Mouse (Mus musculus) intestine, embryonic 15.5 days (tissue): Measurements from ENCODE around the gene 5730480H06Rik. TPM values are rescaled to one million over a fixed set of nuclear protein-coding genes. Genes with fewer than 3 reads are reported as not detected.

Experiments used
- ATAC-seq: fragments of 200-750 bp; cut with Nextera tagmentation; 2 replicates; pipeline ENCODE4 v1.8.0; 2017; ENCODE audit warnings: moderate TSS enrichment, moderate library complexity
- H3K27ac ChIP-seq: fragments of 300-500 bp; sonication (generic); 2 replicates; pipeline ENCODE4 v1.5.1; 2015; ENCODE audit warnings: mild to moderate bottlenecking, inconsistent platforms
- H3K27me3 ChIP-seq: fragments of 300-500 bp; sonication (generic); replicated peaks from 2 replicates; pipeline ENCODE4 v1.6.1; 2015; ENCODE audit warnings: inconsistent platforms
- H3K36me3 ChIP-seq: fragments of 300-500 bp; sonication (generic); 2 replicates; pipeline ENCODE4 v1.6.1; 2015; ENCODE audit warnings: inconsistent platforms
- H3K4me1 ChIP-seq: fragments of 300-500 bp; sonication (generic); replicated peaks from 2 replicates; pipeline ENCODE4 v1.6.1; 2015; ENCODE audit warnings: inconsistent platforms
- H3K4me2 ChIP-seq: fragments of 300-500 bp; sonication (generic); replicated peaks from 2 replicates; pipeline ENCODE4 v1.6.1; 2015; ENCODE audit warnings: mild to moderate bottlenecking, inconsistent platforms
- H3K4me3 ChIP-seq: fragments of 300-500 bp; sonication (generic); replicated peaks from 2 replicates; pipeline ENCODE4 v1.5.1; 2015; ENCODE audit warnings: inconsistent platforms
- H3K9ac ChIP-seq: fragments of 300-500 bp; sonication (generic); 2 replicates; pipeline ENCODE4 v1.6.1; 2015; ENCODE audit warnings: inconsistent platforms
- H3K9me3 ChIP-seq: fragments of 300-500 bp; sonication (generic); 2 replicates; pipeline ENCODE4 v1.6.1; 2016; ENCODE audit warnings: inconsistent platforms
- WGBS: fragments of 180-500 bp; shearing (Covaris S2); methylation state at CpG from one replicate; pipeline ENCODE4 v1.1.7; 2015; 5-methylcytosine and 5-hydroxymethylcytosine counted together
- polyA plus RNA-seq: library from polyadenylated mRNA; unstranded; fragments of >200 nt; fragmentation: Nextera tagmentation; extraction: Ambion mirVana; gene quantifications from 2 replicates; pipeline ENCODE4 v1.2.1, GENCODE M21; 2015

5730480H06Rik gene
- polyA plus RNA-seq: 19.1 and 22.8 TPM in 2 replicates

GRCm38 (mm10) chr5:48327652-48328051, at the start of gene 5730480H06Rik:
Gene 5730480H06Rik (plus strand): TSS chr5:48327952.
- Histone ChIP-seq H3K27me3 (no peaks in the 10 kb centered on the region), H3K36me3 (no peaks in the 10 kb centered on the region), H3K9me3 (no peaks in the 10 kb centered on the region), H3K9ac (no peak within 1 kb of the TSS), H3K4me3 (no peak within 1 kb of the TSS), H3K4me2 (no peak within 1 kb of the TSS), H3K4me1 (no peaks in the 10 kb centered on the region), H3K27ac (no peak within 1 kb of the TSS)
- ATAC-seq: no peak
- 93% methylated on average over 8 of the region's 8 CpGs for WGBS

DNA sequence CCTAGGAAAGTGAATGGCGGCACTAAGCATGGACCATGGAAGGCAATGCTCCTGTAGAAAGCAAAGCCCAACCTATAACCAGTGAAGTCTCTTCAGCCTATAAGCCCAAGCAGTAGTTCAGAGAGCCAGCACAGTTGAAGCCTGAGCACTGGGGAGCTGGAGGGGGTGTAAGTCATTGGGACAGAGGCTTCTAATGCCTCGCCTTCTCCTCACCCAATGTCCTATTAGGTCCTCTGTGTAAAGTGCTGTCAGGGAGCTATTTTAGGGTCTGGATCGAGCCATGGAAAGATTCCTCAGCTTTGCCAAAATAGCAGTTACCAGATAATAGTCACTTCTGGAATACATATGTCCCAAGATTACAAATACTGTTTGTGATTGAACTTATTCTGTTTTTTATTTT, 26.6 kb upstream of the 5730480H06Rik start:
- H3K27ac ChIP-seq: no peak overlapping the region
- no peak overlapping the region for H3K4me3 ChIP-seq
- no peaks in the 10 kb centered on the region for H3K27me3 ChIP-seq
- H3K36me3 ChIP-seq: no peaks in the 10 kb centered on the region
- H3K9ac ChIP-seq: no peak overlapping the region
- 92% methylated on average over 3 of the region's 3 CpGs for WGBS
- ATAC-seq: no peak
- no peaks in the 10 kb centered on the region for H3K9me3 ChIP-seq
- no peaks in the 10 kb centered on the region for H3K4me1 ChIP-seq
- H3K4me2 ChIP-seq: no peak overlapping the region

DNA sequence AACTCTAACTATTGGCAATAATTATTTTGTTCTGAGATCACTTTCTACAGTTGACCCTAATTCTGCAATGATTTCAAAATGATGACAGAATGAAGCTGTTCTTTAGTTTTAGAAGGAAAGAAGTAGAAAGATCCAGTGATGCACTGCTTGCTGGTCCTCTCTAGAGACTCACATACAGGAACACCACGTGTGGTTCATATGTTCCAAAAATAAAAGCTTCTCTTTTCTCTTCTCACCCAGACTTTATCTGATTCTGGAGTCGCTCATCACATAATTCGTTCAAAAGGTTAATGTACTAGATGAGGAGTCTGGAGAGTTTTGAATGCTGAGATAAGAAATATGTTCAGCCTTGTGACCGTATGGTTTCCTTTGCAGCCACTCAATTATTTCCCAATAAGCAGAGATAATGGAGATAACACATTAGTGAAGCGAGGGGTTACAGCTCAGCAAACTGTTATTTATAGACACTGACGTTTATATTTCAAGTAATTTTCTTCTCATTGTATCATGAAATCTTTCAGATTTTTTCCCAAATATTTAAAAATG, 12.6 kb upstream of the 5730480H06Rik start:
- Histone ChIP-seq H3K9me3 (no peaks in the 10 kb centered on the region), H3K27ac (no peak overlapping the region), H3K4me1 (no peaks in the 10 kb centered on the region), H3K4me3 (no peak overlapping the region), H3K9ac (no peak overlapping the region), H3K36me3 (no peaks in the 10 kb centered on the region), H3K27me3 (no peaks in the 10 kb centered on the region), H3K4me2 (no peak overlapping the region)
- 71% methylated on average over 6 of the region's 6 CpGs for WGBS
- no peak for ATAC-seq

DNA sequence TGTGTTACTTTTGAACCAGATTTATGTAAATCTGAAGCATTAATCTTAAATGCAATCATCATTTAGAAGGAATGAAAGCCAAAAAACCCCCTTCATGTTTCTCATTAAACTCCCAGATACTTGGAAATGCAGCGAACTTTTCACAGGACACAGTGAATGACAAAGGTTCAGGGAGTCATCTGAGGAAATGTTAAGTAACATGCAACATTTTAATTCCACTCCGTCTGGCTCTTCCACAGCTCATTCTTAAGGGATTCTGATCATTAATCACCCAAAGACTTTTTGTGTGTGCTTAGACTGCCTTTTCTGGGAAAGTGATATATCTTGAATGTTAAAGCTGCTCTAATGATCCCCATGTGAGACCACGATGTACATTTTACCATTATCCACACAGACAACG, 7.2 kb upstream of the 5730480H06Rik start:
- no peak overlapping the region for H3K9ac ChIP-seq
- 57% methylated on average over 4 of the region's 4 CpGs for WGBS
- ATAC-seq: no peak
- H3K4me3 ChIP-seq: no peak overlapping the region
- H3K4me1 ChIP-seq: no peaks in the 10 kb centered on the region
- no peaks in the 10 kb centered on the region for H3K9me3 ChIP-seq
- no peaks in the 10 kb centered on the region for H3K36me3 ChIP-seq
- no peak overlapping the region for H3K27ac ChIP-seq
- no peaks in the 10 kb centered on the region for H3K27me3 ChIP-seq
- no peak overlapping the region for H3K4me2 ChIP-seq

DNA sequence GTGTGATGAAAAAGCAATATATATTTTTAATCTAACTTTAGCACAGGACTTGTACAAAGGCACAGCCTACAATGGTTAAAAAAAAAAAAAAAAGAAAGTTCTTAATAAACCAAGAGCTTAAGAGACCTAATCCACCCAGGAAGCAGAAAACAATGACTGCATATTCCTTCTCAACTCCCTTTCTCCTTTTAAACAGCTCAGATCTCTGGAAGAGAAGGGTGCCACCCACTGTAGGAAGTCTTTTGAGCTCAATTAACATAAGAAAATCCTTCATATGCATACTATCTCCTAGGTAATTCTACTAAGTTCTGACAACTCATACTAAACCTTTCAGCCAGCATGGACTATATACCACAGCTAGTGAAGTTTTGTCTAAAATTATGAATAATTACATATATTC, 1.5 kb upstream of the 5730480H06Rik start:
- Histone ChIP-seq H3K36me3 (no peaks in the 10 kb centered on the region), H3K9me3 (no peaks in the 10 kb centered on the region), H3K4me2 (no peak overlapping the region), H3K4me3 (no peak overlapping the region), H3K27ac (no peak overlapping the region), H3K4me1 (no peaks in the 10 kb centered on the region), H3K27me3 (no peaks in the 10 kb centered on the region), H3K9ac (no peak overlapping the region)
- no peak for ATAC-seq

DNA sequence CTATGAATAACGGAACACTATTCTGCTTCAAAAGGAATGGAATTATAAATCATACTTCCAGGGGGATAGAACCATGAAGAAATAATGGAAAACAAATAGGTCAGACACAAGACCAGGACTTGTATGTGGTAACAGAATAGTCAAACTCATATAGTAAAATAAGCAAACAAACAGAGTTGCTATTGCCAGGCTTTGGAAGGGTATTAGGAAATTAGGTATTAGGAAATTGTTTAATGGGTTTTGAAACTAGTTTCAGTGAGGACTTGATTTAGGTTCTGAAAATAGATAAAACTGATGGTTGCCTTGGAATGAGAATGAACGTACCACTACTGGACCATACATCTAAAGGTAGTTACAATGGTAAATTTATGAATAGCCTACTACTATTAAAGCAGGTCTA, 2.0 kb downstream of the 5730480H06Rik start:
- Histone ChIP-seq H3K4me1 (no peaks in the 10 kb centered on the region), H3K4me2 (no peak overlapping the region), H3K9ac (no peak overlapping the region), H3K27me3 (no peaks in the 10 kb centered on the region), H3K4me3 (no peak overlapping the region), H3K9me3 (no peaks in the 10 kb centered on the region), H3K27ac (no peak overlapping the region), H3K36me3 (no peaks in the 10 kb centered on the region)
- WGBS: 95% methylated on average over 2 of the region's 2 CpGs
- no peak for ATAC-seq

- WGBS: 87% methylated on average over 2 of the region's 2 CpGs
Measured at GRCm38 (mm10) chr5:48330817-48331216, 3.1 kb downstream of the 5730480H06Rik start.

DNA sequence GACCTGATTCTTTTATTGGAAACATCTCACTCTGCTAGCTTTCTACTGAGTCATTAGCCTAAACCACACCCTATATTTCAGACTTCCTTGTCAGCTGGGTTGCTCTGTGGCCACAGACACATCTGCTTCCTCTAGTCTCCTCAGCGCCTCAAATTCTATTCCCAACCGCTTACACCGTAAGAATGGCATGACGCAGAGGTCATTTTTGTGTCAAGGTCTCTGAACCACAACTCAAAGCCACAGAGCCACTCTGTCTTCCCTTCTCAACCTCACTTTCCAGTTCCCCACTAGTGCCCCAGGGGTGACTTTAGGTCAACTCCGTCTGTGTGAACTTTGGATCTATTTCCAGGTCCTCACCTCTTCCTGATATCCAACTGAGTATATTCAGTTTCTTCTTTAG, 3.7 kb downstream of the 5730480H06Rik start:
- Histone ChIP-seq H3K36me3 (no peaks in the 10 kb centered on the region), H3K27me3 (no peaks in the 10 kb centered on the region), H3K9ac (no peak overlapping the region), H3K4me1 (no peaks in the 10 kb centered on the region), H3K9me3 (no peaks in the 10 kb centered on the region), H3K4me2 (no peak overlapping the region), H3K4me3 (no peak overlapping the region), H3K27ac (no peak overlapping the region)
- WGBS: 66% methylated on average over 5 of the region's 5 CpGs
- ATAC-seq: no peak

More at GRCm38 (mm10) chr5:48330817-48331216, 3.1 kb downstream of the 5730480H06Rik start:
- Histone ChIP-seq H3K27me3 (no peaks in the 10 kb centered on the region), H3K9me3 (no peaks in the 10 kb centered on the region), H3K4me1 (no peaks in the 10 kb centered on the region), H3K27ac (no peak overlapping the region), H3K4me3 (no peak overlapping the region), H3K4me2 (no peak overlapping the region), H3K9ac (no peak overlapping the region), H3K36me3 (no peaks in the 10 kb centered on the region)
- no peak for ATAC-seq

DNA sequence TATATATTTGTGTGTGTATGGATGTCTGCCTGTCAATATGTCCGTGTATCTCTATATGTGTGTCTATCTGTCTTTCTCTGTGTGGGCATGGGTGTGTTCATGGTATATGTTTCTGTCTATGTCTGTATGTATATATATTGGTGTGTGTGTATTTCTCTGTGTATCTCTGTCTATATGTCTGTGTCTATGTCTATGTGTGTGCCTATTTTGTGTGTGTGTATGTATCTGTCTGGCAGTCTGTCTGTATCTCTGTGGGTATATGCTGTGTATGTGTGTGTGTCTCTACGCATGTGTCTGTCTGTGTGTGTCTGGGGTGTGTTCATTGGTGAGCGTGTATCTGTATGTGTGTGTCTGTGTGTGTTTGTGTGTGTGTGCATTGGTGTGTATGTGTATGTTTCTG, 5.7 kb downstream of the 5730480H06Rik start:
- WGBS: 80% methylated on average over 3 of the region's 3 CpGs
- Histone ChIP-seq H3K9me3 (no peaks in the 10 kb centered on the region), H3K4me1 (no peaks in the 10 kb centered on the region), H3K27me3 (no peaks in the 10 kb centered on the region), H3K4me3 (no peak overlapping the region), H3K4me2 (no peak overlapping the region), H3K27ac (no peak overlapping the region), H3K36me3 (no peaks in the 10 kb centered on the region), H3K9ac (no peak overlapping the region)
- ATAC-seq: no peak

GRCm38 (mm10) chr5:48333884-48334513, 6.2 kb downstream of the 5730480H06Rik start:
- ATAC-seq: no peak
- Histone ChIP-seq H3K36me3 (no peaks in the 10 kb centered on the region), H3K27ac (no peak overlapping the region), H3K4me2 (no peak overlapping the region), H3K27me3 (no peaks in the 10 kb centered on the region), H3K9ac (no peak overlapping the region), H3K9me3 (no peaks in the 10 kb centered on the region), H3K4me3 (no peak overlapping the region), H3K4me1 (no peaks in the 10 kb centered on the region)
- WGBS: 43% methylated on average over 9 of the region's 9 CpGs

GRCm38 (mm10) chr5:48340808-48341433, 13.2 kb downstream of the 5730480H06Rik start:
- Histone ChIP-seq H3K9ac (no peak overlapping the region), H3K27me3 (no peaks in the 10 kb centered on the region), H3K36me3 (no peaks in the 10 kb centered on the region), H3K4me2 (no peak overlapping the region), H3K27ac (no peak overlapping the region), H3K9me3 (no peaks in the 10 kb centered on the region), H3K4me1 (no peaks in the 10 kb centered on the region), H3K4me3 (no peak overlapping the region)
- 31% methylated on average over 7 of the region's 7 CpGs for WGBS
- ATAC-seq: no peak

DNA sequence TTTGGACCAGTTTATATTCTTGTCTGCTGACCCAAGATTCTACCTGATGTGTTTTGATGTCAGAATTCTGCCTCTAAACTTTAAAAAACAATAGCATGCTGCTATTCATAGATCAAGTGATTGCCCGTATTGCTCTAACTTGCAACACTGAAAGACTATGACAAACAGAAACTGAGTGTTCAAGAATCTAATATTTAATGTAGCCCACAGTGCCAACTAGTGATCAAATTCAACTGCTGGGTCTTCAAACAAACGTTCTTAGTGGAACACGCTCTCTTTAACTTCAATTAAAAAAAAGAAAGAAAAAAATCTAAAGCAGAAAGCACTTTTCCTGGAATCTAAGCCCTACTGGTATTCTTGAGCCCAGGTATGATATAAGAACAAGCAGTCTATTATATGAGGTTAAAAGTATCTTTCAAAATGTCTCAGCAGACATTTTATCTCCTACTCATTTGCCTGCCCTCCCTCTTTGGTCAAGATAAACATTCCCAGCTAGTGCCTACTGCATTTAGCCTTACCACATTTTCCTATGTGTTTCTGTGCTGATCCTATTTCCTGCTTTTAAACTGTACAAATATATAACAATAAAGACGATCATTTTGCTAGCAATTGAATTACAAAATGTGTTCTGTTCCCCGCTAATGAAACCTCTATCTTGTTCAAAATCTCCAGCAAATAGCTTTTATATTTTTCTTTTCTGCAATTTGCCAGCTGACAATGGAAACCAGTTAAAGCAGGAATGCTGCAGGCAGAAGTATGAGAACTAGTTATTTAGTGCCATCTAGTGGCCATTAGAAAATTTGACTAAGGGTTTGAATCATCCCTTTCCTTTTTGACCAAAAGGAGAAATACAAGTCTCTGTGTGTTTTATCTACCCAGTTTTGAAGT, 17.6 kb downstream of the 5730480H06Rik start:
- Histone ChIP-seq H3K9me3 (no peaks in the 10 kb centered on the region), H3K4me1 (no peaks in the 10 kb centered on the region), H3K27me3 (no peaks in the 10 kb centered on the region), H3K9ac (no peak overlapping the region), H3K4me2 (no peak overlapping the region), H3K27ac (no peak overlapping the region), H3K36me3 (no peaks in the 10 kb centered on the region), H3K4me3 (no peak overlapping the region)
- 42% methylated on average over 5 of the region's 5 CpGs for WGBS
- peak; percentile 71 for ATAC-seq
